Mouse (Mus musculus) lung, postnatal 0 days (tissue): Measurements from ENCODE around the gene Gga1.
A peak's percentile ranks its signal among the peaks of the same experiment; 100 is the strongest.

ENCODE experiments used
- CTCF ChIP-seq: IDR thresholded peaks from 2 replicates; pipeline ENCODE4 v1.5.1; 2016; ENCODE audit warnings: antibody characterized with exemption, mild to moderate bottlenecking
- EP300 ChIP-seq: IDR thresholded peaks from 2 replicates; pipeline ENCODE4 v1.6.1; 2016; ENCODE audit warnings: antibody characterized with exemption, mild to moderate bottlenecking, control low read depth

DNA sequence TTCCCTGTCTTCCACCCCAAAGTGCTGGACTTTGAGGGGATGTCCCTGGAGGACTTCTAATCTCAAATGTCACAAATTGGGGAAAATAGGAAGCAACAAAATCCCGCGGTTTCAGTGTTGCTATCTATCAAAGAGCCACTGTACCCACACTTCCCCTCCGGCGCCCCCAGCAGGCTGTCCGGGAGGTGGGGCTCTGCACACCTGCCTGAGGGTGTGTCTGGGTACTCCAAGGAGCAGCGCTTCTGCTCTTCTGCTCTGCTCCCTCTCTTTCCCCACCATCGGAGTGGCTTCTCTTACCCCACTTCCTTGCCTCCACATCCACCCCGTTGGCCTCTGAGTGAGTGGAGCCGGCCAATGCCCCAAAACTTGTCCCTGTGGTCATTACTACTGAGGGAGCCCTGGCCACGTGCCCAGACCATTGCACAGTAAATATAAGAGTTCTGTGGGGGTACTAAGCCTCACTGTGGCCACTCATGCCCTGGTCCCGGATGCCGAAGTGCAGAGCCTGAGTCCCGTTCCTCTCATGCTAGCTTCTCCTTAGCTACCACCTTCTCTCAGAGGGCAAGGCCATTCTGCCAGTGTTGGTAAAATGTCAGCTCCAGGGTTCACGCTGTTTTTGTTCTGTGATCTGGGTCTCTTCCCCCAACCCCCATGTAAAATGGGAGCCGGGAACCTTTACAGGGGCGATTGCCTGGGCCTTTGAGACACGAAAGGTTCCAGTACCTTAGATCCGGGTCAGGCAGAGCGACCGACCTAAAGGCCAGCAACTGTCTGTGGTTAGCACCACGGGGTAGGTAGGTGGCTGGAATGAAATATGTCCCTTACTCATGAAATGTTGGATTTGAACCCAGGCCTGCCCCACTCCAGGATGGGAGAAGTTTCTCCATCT lies 33.2 kb upstream of the Gga1 start:
- TF ChIP-seq CTCF (peak; percentile 32), EP300 (0 out of 2 replicates have a peak, but pooled peaks have one; percentile 20)
